Mouse (Mus musculus) stomach, embryonic 14.5 days (tissue): Measurements from ENCODE around the gene Washc2. TPM values are rescaled to one million over a fixed set of nuclear protein-coding genes. Genes with fewer than 3 reads are reported as not detected.
"Not testable (repeated sequence)": the region's sequence is repeated elsewhere in the genome, so short reads cannot be mapped to it uniquely, and the experiment has no call there.

Experiments
- ATAC-seq: fragments of 200-750 bp; cut with Nextera tagmentation; 2 replicates; pipeline ENCODE4 v1.8.0; 2017; ENCODE audit warnings: low read depth, moderate TSS enrichment; ENCODE audit not compliant: insufficient number of reproducible peaks, insufficient read depth, low FRiP score
- H3K27ac ChIP-seq: fragments of 300-500 bp; sonication (generic); 2 replicates; pipeline ENCODE4 v1.5.1; 2014; ENCODE audit warnings: mild to moderate bottlenecking, low read length, moderate library complexity, mixed read lengths
- H3K27me3 ChIP-seq: fragments of 300-500 bp; sonication (generic); 2 replicates; pipeline ENCODE4 v1.6.1; 2014; ENCODE audit warnings: low read length, control low read depth, mixed read lengths; ENCODE audit not compliant: control insufficient read depth, insufficient read depth
- H3K36me3 ChIP-seq: fragments of 300-500 bp; sonication (generic); 2 replicates; pipeline ENCODE4 v1.6.1; 2014; ENCODE audit warnings: mild to moderate bottlenecking, control low read depth, low read length, moderate library complexity, mixed read lengths; ENCODE audit not compliant: control insufficient read depth, insufficient read depth
- H3K4me1 ChIP-seq: fragments of 300-500 bp; sonication (generic); 2 replicates; pipeline ENCODE4 v1.6.1; 2014; ENCODE audit warnings: low read length, control low read depth, mixed read lengths; ENCODE audit not compliant: control insufficient read depth, insufficient read depth
- H3K4me2 ChIP-seq: fragments of 300-500 bp; sonication (generic); replicated peaks from 2 replicates; pipeline ENCODE4 v1.6.1; 2014; ENCODE audit warnings: low read depth, low read length, control low read depth
- H3K4me3 ChIP-seq: fragments of 300-500 bp; sonication (generic); 2 replicates; pipeline ENCODE4 v1.5.1; 2014; ENCODE audit warnings: low read depth, low read length, control low read depth
- H3K9ac ChIP-seq: fragments of 300-500 bp; sonication (generic); replicated peaks from 2 replicates; pipeline ENCODE4 v1.6.1; 2014; ENCODE audit warnings: low read depth, mild to moderate bottlenecking, control low read depth, low read length, moderate library complexity, mixed read lengths
- H3K9me3 ChIP-seq: fragments of 300-500 bp; sonication (generic); 2 replicates; pipeline ENCODE4 v1.6.1; 2016; ENCODE audit warnings: low read depth, low read length, control low read depth; ENCODE audit not compliant: control insufficient read depth
- WGBS: fragments of 180-500 bp; shearing (Covaris S2); extraction: QIAGEN DNeasy Blood & Tissue Kit; methylation state at CpG from one replicate; pipeline ENCODE4 v1.1.7; 2014; 5-methylcytosine and 5-hydroxymethylcytosine counted together
- polyA plus RNA-seq: library from polyadenylated mRNA; unstranded; fragments of >200 nt; fragmentation: Nextera tagmentation; extraction: Ambion mirVana; gene quantifications from 2 replicates; pipeline ENCODE4 v1.2.1, GENCODE M21; 2014

Washc2 gene
- polyA plus RNA-seq, 1 experiment from 2014 or later, result 41.2 TPM

DNA sequence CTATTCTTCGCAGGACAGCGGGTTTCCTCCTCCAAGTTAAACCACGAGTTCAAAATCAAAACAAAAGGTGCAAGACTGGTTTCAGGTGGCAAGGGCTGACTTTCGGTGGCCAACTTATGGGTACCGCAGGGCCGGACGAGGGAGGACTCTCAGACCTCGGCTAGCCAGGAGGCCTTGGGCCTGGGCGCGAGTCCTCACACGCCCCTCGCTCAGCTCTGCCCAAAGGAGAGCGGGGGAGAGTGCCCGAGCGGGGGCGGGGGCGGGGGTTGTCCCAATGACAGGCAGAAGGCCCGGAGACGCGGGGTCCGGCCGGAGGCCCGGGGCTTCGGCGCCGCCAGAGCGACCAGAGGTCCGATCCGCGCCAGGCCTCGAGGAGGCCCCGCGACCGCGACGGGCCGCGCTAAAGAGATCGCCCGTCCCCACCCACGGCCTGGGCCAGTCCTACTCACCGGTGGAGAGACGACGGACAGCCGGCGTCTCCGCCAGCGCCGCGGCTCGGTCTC is 15.0 kb upstream of the Washc2 start:
- peak; percentile 86 for ATAC-seq
- H3K36me3 ChIP-seq, result no peaks in the 10 kb centered on the region
- WGBS, result under 1% methylated on average over 51 of the region's 51 CpGs
- H3K4me1 ChIP-seq, result peaks cover 4% of the 10 kb centered on the region; the same call in 1 of the 2 replicates
- no peaks in the 10 kb centered on the region for H3K27me3 ChIP-seq
- H3K27ac ChIP-seq, result peak overlapping the region; percentile 71
- peak overlapping the region; percentile 60 for H3K4me2 ChIP-seq
- no peaks in the 10 kb centered on the region for H3K9me3 ChIP-seq
- peak overlapping the region; percentile 89 for H3K4me3 ChIP-seq
- H3K9ac ChIP-seq, result peak overlapping the region; percentile 83

DNA sequence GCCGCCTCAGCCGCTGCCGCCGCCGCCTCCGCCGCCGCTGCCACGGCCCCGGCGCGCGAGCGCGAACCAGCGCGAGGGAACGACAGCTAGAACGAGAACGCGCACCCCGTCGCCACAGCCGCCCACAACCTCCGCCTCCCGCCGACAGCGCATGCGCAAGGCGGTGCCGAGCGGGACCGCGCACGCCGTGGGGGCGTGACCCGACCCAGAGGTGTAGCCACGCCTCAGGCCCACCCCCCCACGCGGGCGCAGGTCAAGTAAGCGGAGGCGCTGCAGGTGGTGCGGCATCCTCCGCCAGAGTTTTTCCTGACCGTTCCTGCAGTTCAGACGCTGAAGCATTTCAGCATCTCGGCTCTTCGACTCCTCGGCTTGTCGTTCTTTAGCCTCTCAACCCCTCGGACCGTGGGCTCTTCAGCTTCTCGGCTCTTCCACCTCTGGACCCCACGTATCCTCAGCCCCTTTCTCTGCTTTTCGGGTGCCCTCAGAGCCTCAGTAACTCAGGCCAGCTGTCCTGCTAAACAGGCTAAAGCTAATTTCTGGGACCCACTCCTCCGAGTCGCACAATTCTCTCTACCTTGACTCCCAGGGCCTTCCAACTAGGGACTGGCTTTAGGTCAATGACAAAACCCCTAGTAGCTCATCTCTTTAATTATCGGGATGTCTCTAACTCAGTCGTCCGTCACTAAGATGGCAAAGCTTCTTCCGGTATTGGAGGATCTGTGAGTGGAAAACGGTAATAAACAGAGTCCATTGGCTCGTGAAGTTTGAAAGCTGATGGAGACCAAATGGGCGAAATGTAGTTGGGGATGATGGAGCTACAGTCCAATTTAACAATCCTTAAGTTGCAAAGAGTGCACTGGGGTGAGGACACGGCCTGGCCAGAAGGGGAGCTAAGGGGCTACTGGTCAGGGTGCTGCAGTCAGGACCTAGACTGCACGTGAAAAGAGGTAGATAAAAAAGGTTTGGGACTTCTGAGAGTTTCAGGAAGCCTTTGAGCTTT is 14.1 kb upstream of the Washc2 start, which contains the start of gene Tmcc1:
Tmcc1 (minus strand) TSS at position 93 of the 1,000 bp plus-strand sequence.
- peak within 1 kb of the TSS; percentile 83 for H3K9ac ChIP-seq
- H3K4me3 ChIP-seq, result peak within 1 kb of the TSS; percentile 89
- H3K36me3 ChIP-seq, result no peaks in the 10 kb centered on the region
- no peaks in the 10 kb centered on the region for H3K9me3 ChIP-seq
- WGBS, result 1% methylated on average over 57 of the region's 68 CpGs
- H3K4me2 ChIP-seq, result peak within 1 kb of the TSS; percentile 60
- peaks cover 4% of the 10 kb centered on the region; the same call in 1 of the 2 replicates for H3K4me1 ChIP-seq
- H3K27ac ChIP-seq, result peak within 1 kb of the TSS; percentile 71
- ATAC-seq, result peak; percentile 93
- H3K27me3 ChIP-seq, result no peaks in the 10 kb centered on the region

DNA sequence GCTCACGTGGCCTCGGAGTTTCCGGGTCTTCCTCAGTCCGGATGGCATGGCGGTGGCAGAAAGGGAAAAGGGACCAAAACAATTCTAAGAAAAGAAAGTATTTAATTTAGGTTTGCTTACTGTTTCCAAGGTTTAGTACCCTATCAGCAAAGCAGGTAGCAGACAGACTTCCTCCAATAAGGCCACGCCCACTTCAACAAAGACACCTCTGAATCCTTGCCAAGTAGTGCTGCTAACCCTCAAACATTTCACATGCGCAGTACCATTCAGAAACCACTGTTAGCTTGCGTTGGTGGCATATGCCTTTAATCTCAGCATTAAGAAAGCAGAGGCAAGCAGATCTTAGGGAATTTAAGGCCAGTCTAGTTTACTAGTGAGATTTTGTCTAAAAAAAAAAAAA is 12.0 kb upstream of the Washc2 start:
- 68% methylated on average over 8 of the region's 8 CpGs for WGBS
- Histone ChIP-seq H3K4me1 (peaks cover 4% of the 10 kb centered on the region; the same call in 1 of the 2 replicates), H3K9ac (no peak overlapping the region), H3K36me3 (no peaks in the 10 kb centered on the region), H3K4me3 (no peak overlapping the region), H3K9me3 (no peaks in the 10 kb centered on the region), H3K27ac (no peak overlapping the region), H3K4me2 (no peak overlapping the region), H3K27me3 (no peaks in the 10 kb centered on the region)
- ATAC-seq, result no peak

DNA sequence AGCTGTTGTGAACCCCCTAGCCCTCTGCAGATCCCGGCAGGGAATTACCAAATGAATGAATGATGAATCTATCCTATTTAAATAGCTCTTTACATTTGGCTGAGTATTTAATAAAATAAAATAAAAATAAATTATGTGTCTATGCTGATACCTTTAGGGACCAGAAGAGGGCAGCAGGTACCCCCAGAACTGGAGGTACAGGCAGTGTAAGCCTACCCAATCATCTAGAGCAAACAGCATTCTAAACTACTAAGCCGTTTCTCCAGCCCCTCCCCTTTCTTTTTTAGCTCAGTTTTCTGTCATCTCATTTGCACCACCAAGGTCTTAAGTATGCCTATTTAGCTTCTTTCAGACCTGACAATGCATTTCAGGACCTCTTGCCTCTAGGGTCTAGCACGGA is 9.7 kb upstream of the Washc2 start:
- no peaks in the 10 kb centered on the region for H3K4me1 ChIP-seq
- no peaks in the 10 kb centered on the region for H3K36me3 ChIP-seq
- no peak overlapping the region for H3K4me2 ChIP-seq
- H3K9ac ChIP-seq, result no peak overlapping the region
- no peak for ATAC-seq
- no peak overlapping the region for H3K27ac ChIP-seq
- WGBS, result 40% methylated on average over 3 of the region's 3 CpGs
- no peaks in the 10 kb centered on the region for H3K9me3 ChIP-seq
- no peaks in the 10 kb centered on the region for H3K27me3 ChIP-seq
- H3K4me3 ChIP-seq, result no peak overlapping the region

DNA sequence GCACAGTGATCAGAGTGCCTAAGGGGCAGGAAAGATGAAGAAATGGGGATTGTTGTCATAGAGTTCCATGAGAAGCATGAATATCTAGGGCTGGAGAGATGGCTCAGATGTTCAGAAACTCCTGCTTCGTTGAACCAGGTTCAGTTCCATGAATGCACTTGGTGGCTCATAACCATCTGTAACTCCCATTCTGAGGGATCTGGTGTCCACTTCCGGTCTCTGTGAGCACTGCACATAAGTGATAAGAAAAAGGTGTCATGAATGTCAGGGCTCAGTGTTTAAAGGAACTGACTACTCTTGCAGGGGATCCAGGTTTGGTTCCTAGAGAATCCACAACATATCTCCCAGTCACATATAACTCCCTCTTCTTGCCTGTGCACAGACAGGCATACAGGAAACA is 8.2 kb upstream of the Washc2 start:
- no peak overlapping the region for H3K9ac ChIP-seq
- WGBS, result 77% methylated on average over 2 of the region's 2 CpGs
- H3K36me3 ChIP-seq, result no peaks in the 10 kb centered on the region
- H3K4me2 ChIP-seq, result no peak overlapping the region
- H3K9me3 ChIP-seq, result no peaks in the 10 kb centered on the region
- H3K27me3 ChIP-seq, result no peaks in the 10 kb centered on the region
- ATAC-seq, result no peak
- H3K4me1 ChIP-seq, result no peaks in the 10 kb centered on the region
- no peak overlapping the region for H3K27ac ChIP-seq
- no peak overlapping the region for H3K4me3 ChIP-seq

DNA sequence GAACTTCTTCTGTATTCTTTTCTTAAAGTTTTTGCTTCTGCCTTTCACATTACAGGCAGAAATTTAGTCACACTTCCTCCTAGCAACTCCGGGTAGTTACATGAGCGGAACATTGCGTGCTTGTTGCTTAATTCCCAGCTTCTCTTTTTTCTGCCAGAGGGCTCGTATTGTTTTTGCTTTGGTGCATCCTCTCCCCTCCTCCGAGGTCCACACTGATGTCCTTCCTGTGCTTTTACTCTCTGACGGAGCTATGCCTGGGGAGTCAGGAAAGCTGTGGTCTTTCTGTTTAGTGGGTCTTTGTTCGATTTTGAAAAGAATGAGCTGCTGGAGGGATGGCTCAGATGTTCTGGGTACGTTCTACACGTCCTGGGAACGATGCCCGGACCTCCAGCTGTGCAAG is 19.9 kb downstream of the Washc2 start:
- no peak for ATAC-seq
- H3K4me2 ChIP-seq, result no peak overlapping the region
- no peak overlapping the region for H3K9ac ChIP-seq
- no peaks in the 10 kb centered on the region for H3K4me1 ChIP-seq
- 85% methylated on average over 11 of the region's 11 CpGs for WGBS
- H3K36me3 ChIP-seq, result peaks cover 52% of the 10 kb centered on the region
- no peak overlapping the region for H3K4me3 ChIP-seq
- H3K27ac ChIP-seq, result no peak overlapping the region
- H3K9me3 ChIP-seq, result no peaks in the 10 kb centered on the region
- H3K27me3 ChIP-seq, result no peaks in the 10 kb centered on the region

DNA sequence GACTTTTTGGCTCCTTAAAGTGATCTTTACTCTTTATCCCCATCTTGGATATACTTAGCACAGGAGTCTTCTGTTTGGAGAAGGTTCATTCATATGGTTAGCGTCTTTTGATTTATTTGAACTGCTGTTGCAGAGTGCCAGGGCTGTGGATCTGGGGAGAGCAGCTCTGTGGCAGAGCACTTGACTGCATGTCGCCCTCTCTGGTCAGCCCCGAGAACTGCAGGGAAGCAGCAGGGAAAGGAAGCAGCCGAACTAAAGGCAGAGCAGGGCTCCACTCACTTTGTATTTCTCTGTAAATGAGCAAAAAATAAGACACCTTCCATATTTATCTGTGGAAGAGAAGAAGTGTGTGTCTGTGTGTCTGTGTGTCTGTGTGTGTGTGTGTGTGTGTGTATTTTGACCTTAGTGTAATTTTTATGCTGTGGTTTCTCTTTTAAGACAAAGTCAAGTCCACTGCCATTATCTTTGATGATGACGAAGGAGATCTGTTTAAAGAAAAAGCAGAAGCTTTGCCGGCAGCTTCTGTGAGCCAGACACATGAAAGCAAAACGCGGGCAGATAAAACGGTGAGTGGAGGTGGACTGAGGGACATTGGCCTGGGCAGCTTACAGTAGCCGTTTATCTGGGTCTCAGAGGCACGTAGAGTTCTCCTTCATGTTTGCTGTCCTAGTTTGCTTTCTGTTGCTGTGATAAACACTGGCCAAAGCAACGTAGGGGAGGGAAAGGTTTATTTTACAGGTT is 21.1 kb downstream of the Washc2 start:
- H3K27ac ChIP-seq, result no peak overlapping the region
- H3K4me1 ChIP-seq, result no peaks in the 10 kb centered on the region
- no peak overlapping the region for H3K4me3 ChIP-seq
- H3K27me3 ChIP-seq, result no peaks in the 10 kb centered on the region
- no peak; the same call in 1 of the 2 replicates for ATAC-seq
- no peaks in the 10 kb centered on the region for H3K9me3 ChIP-seq
- H3K9ac ChIP-seq, result no peak overlapping the region
- no peak overlapping the region for H3K4me2 ChIP-seq
- WGBS, result 60% methylated on average over 12 of the region's 12 CpGs
- peaks cover 51% of the 10 kb centered on the region for H3K36me3 ChIP-seq

DNA sequence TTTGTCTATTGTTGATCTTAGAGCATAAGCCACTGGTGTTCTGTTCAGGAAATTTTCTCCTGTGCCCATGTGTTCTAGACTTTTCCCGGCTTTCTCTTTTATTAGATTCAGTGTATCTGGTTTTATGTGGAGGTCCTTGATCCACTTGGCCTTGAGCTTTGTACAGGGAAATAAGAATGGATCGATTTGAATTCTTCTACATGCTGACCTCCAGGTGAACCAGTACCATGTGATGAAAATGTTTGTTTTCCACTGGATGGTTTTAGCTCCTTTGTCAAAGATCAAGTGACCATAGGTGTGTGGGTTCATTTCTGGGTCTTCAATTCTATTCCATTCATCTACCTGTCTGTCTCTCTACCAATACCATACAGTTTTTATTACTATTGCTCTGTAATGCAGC is 27.0 kb downstream of the Washc2 start:
- not testable (repeated sequence) for H3K4me1 ChIP-seq, H3K9me3 ChIP-seq, H3K4me2 ChIP-seq, H3K4me3 ChIP-seq, ATAC-seq, H3K27ac ChIP-seq, H3K27me3 ChIP-seq, H3K9ac ChIP-seq
- WGBS, result 88% methylated on average over 2 of the region's 2 CpGs
- H3K36me3 ChIP-seq, result peaks cover 40% of the 10 kb centered on the region
